Mouse (Mus musculus): Measurements from ENCODE around the gene Efcab3. TPM values are rescaled to one million over a fixed set of nuclear protein-coding genes. Genes with fewer than 3 reads are reported as not detected.
"Not testable (repeated sequence)": the region's sequence is repeated elsewhere in the genome, so short reads cannot be mapped to it uniquely, and the experiment has no call there.

The Efcab3 gene
- total RNA-seq (2021), result not detected
- long read RNA-seq, experiment 1, result 0 reads
- long read RNA-seq, experiment 2, result 0 reads

DNA sequence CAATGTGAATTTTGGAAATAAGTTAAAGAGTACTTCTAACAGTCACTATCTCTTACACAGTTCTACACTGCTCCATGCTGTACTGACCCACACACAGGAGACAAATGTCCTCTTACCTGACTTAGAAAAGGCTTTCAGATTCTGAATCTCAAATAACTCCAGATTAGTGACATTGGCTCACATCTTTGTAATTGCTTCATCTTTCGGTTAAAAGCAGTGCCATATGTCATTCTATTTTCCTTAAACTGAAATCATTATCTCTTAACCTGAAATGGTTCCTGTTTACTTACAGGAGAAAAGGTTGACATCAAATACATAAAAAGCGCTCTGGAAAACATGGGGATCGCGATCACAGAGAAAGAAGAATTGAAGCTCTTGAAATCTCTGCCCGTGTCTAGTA is at the start of gene Efcab3:
Efcab3 (plus strand) TSS at position 301 of the 400 bp plus-strand sequence.
- no peak for DNase-seq (ENCODE audit: low spot score in 2 of 2)

DNA sequence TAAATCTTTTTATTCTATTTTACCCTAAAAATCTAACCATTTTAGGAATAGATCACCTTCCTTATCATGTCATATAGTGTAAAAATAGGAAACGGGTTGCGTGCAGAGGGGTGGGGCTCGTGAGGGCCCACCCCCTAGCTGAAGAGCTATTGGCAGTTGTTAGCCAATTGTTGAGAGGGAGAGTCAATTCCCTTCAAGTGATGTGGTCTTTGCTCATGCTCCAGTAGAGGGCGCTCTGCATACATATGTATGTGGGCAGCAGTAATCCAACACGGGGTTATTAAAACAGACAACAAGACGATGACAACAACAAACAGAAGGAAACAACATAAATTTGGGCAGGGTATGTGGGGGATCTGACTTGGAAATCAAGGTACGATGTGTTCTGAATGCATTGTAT is 42.3 kb upstream of the Efcab3 start:
- DNase-seq (ENCODE audit: low spot score in 2 of 2), result peak; percentile 2 to 23

DNA sequence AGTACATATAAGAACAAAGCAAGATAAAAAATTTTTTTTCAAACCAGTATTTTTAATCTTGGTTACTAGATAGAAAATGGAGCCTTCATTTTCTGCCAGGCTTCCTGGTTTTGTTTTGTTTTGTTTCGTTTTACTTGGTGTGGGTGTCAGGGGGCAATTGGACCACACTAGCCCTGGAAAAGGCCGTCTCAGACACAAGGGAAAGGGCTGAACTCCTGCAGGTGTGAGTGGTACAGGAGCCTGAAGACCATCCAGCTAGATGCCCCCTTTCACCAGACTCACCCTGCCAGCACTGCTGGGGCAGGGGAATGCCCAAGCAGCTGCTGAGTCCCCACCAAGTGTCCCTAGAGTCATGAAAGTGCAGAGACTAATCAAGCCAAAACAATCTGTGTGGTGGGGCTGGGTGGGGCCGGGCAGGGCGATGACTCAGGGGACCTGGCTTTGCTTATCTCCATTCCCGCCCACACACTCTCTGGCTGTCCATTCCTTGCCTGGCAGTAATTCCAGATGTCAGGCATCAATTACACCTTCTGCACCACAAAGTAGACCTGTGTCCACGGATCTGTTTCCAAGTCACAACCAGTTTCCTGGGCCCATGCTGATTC is 34.5 kb upstream of the Efcab3 start:
- DNase-seq (ENCODE audit: low spot score in 2 of 2), result no peak

DNA sequence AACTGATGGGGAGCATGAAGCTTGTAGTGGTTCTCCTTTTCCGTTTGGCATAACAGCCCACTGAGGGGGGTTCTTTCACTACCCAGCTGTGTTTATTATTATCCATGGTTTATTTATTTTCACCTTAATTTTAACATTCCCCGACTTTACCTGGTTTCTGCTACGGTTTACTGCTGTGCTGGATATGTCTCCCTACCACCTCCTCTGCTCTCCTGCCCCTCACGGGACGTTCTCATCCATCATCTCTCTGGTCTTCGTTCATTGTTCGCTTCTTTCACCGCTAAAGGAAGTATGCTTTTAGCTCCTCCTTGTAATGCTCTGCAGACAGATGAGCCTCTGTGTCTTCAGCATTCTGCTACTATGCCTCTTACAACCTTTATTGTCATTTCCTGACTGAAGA is 33.9 kb upstream of the Efcab3 start:
- DNase-seq (ENCODE audit: low spot score in 2 of 2), result no peak

DNA sequence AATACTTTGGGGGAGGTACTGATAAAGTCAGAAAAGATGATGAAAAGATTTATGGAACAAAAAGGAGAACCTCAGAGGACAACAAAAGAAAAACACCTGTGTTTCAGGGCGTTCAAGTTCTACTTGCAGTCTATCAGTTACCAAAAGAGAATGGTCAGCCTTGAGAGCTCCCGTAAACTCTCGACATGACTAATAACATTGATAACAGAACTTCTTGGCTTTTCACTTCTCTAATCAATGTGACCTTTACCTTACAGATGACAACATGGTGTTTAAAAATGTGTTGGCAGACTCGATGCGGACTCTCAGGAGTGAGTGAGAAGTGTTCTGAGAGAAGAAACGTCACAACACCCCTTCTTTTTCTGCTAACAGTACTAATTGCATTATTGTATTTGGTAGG is 33.2 kb upstream of the Efcab3 start:
- no peak for DNase-seq (ENCODE audit: low spot score in 2 of 2)

DNA sequence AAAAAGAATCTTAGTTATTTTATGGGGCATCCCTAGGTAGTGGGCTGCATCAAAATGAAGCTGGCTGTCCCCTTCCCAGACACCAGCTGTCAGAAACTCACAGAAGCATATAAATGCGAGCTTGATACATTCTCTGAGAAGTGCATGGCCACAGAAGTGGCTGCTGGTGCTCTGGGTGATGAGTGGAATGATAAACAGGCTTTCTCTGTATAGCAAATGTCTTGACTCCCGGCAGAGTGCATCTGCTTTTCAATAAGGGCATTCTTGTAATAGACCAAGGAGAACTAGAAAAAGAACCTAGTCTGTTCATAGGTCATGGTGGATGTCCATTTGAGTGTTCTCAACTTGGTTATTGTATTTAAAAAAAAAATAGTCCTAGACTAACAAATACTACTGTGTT is 32.3 kb upstream of the Efcab3 start:
- no peak for DNase-seq (ENCODE audit: low spot score in 2 of 2)

DNA sequence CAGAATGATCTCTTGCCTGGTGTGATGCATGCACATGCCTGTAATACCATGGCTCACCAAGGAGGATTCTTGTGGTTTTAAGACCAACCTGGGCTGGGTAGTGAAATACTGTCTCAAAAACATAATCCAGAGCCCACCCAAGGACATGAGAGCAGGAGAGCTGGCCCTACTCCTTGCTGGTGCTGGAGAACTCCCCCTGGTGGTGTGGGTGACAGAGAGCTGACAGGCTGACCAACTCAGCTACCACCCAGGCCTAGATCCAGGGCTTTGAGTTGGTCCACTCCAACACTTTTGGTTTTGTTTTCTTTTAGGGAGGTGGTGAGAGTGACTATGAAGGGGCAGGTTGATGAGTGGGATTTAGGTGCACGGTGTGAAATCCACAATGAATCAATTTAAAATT is 28.3 kb upstream of the Efcab3 start:
- DNase-seq (ENCODE audit: low spot score in 2 of 2), result no peak

DNA sequence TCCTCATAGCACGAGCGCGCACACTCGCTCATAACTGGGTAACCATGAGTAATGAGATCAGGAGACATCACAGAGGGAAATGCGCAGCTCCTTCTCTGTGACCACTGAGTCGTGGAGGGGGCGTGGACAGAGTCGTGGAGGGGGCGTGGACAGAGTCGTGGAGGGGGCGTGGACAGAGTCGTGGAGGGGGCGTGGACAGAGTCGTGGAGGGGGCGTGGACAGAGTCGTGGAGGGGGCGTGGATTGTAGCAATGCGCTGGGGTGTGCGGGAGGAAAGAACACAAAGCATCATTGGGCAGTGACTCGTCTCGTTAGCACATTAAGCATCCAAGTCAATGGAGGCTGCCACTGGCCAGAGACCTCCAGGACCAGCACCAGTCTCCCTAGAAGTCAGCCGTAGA is 49.1 kb downstream of the Efcab3 start:
- not testable (repeated sequence) for DNase-seq (ENCODE audit: low spot score in 2 of 2)

DNA sequence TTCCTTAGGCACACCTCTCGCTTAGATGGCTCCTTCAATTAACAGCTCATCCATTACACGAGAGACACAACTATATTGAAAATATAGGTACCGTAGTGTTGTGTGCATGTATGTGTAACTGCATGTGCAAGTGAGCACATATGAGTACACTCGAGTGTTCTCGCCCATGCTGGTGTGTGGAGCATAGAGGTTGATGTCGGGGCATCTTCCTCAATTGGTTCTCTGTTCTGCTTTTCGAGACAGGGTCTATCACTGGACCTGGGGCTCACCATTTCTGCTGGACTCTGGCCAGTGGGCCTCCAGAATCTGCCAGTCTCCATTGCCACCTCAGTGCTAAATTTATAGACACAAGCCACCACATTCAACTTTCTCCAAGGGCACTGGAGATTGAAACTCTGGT is 54.4 kb downstream of the Efcab3 start:
- DNase-seq (ENCODE audit: low spot score in 2 of 2), result no peak

DNA sequence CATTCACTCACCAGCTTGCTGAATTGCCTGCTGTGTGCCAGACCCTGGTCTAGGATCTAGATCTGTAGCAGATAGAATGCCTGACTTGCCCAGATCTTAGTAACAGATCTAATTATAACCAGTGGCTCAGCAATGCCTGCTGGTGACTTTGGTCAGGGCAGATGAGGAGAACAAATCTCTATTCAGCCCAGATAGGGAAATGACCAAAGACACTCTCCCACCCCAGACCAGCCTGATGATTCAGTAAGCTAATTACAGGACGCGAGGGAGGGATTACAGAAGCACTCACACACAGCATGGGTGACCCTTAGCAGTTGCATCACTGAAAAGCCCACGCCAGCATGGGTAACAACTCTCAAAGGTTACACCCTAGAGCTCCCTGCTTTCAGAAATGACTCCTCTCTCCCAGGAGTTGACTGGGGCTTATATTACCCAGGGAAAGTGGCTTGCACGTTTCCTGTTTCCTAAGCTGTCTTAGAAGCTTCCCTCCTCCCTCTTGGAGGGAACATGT is 57.2 kb downstream of the Efcab3 start:
- DNase-seq (ENCODE audit: low spot score in 2 of 2), result no peak

DNA sequence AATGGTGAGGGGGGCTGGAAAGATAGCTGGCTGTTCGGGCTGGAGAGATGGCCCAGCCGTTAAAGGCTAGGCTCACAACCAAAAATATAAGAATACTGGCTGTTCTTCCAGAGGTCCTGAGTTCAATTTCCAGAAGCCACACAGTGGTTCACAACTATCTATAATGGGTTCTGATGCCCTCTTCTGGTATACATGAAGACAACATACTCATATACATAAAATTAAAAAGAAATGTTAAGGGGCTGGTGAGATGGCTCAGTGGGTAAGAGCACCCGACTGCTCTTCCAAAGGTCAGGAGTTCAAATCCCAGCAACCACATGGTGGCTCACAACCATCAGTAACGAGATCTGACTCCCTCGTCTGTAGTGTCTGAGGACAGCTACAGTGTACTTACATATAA is 58.4 kb downstream of the Efcab3 start:
- not testable (repeated sequence) for DNase-seq (ENCODE audit: low spot score in 2 of 2)

DNA sequence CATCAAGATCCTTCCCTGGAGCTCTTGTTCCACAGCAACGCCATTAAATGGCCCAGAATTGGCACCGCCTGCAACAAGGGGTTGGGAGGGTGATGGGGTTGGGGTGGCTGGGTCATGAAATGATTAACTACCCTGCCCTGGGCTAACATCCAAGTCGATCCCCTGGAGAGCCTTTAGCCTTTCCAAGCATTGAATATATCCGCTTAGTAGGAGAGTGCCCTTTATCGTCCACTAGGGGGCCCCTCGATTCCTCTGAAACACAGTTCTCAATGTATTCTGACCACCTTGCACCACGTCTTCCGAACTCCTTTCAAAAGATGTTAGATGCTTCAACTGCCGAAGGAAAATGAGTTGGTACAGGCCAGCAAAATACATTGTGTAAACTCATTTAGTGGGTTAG is 60.6 kb downstream of the Efcab3 start:
- peak; percentile 29 to 38 for DNase-seq (ENCODE audit: low spot score in 2 of 2)

DNA sequence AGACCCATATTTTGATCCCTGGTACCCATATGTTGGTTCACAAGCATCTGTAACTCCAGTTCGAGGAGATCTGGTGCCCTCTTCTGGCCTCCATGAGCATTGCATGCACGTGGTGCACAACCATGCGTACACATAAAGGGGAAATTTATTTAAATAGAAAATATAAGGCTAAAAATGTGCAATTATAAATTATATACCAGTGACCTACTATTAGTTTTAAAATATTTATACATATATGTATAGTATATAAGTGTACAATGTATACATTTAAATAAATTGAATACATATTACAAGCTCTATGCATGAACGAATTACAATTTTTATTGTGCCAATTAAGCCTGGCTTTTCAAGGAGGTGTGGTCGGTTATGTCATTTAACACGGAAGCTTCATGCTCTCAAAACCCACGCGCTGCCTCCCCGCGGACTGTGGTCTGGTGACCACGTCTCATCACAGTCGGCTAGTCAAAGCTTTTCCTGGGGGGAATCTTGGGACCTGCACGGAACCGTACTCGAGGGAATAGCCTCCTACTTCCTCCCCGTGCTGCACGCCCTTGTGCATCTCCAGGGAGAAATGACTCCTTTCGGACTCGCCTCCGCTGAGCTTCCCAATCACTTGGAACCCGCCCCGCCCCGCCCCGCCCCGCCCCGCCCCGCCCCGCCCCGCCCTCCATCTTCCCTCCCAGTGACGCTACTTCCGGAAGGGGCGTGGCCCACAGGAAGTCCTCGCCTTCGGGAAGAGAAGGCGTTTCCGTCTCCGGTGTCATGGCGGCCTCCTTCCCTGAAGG is 62.5 kb downstream of the Efcab3 start, which contains the start of gene Mettl2:
Mettl2 (plus strand) TSS at position 691 of the 785 bp plus-strand sequence.
- peak; percentile 69 to 73 for DNase-seq (ENCODE audit: low spot score in 2 of 2)

DNA sequence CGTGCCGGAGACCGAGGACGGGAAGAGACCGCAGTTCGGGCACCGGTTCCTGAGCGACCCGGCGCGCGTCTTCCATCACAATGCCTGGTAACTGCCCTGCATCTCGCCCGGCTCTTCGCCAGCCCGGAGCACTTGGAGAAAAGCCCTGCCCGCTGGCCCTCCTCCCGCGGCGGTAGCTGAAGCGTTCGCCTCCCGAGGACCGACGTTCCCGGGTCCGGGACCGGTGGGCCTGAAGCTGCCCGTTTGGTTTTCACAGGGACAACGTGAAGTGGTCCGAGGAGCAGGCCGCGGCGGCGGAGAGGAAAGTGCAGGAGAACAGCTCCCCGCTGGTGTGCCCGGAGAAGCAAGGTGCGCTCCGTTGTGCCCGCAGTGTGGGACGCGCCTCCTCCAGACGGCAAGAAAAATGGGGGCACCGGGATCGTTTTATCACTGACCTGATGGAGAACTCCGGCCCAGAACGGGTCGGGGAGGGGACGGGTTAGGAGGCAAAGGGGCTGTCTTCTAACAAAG is 63.2 kb downstream of the Efcab3 start:
- no peak for DNase-seq (ENCODE audit: low spot score in 2 of 2)

DNA sequence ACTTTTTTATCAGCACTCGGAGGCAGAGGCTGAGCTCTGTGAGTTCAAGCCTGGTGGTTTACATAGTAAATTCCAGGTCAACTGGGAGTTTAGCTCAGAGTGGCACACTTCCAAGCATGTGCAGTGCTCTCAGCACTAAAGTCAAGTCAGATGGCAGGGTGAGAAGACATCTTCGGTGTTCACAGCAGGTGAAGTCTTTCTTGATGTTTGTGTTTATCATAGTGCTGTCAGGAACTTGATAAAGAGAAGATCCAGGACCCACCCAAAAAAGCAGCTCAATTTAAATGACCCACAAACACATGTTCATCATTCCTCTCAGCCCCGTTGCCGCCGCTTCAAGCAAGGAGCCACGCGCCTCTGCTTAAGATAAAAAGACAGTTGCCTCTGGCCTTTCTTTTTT is 72.3 kb downstream of the Efcab3 start:
- DNase-seq (ENCODE audit: low spot score in 2 of 2), result no peak

DNA sequence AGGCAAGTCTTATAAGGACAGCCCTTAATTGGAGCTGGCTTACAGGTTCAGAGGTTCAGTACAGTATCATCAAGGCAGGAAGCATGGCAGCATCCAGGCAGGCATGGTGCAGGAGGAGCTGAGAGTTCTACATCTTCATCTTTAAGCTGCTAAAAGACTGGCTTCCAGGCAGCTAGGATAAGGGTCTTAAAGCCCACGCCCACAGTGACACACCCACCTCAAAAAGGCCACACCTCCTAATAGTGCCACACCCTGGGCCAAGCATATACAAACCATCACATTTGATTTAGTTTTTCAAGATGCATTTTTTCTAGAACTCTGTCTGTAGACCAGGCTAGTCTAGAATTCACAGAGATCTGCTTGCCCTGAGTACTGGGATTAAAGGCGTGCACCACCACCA is 73.9 kb downstream of the Efcab3 start:
- DNase-seq (ENCODE audit: low spot score in 2 of 2), result not testable (repeated sequence)

DNA sequence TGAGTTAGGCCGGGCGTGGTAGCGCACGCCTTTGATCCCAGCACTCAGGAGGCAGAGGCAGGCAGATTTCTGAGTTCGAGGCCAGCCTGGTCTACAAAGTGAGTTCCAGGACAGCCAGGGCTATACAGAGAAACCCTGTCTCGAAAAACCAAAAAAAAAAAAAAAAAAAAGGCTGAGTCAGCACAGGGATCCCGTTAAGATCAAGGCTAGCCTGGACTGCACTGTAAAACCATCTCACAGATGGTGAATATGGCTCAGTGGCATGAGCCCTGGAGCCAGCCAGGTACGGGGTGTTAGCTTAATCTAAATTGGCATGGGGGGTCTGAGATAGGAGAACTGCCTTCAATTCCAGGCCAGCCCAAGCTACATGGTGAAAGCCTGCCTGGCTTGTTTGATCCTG is 77.1 kb downstream of the Efcab3 start:
- DNase-seq (ENCODE audit: low spot score in 2 of 2), result not testable (repeated sequence)

DNA sequence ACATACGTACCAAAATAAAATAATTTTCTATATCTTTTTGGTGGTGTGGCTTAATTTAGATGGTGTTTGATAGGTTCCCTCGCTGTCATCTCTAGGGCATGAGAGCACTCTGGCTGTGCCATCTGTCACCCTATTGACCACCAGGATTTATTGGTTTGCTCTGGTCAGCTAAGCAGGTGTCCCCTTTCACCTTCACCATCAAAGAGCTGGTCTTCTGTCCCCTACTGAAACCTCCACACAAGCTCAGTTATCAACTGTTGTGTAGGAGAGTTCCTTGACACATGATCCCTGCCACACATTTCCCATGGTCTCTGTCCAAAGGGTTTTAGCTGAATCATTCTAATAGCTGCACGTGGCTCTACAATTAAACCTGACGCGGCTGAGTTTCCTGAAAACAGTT is 77.7 kb downstream of the Efcab3 start:
- DNase-seq (ENCODE audit: low spot score in 2 of 2), result no peak

DNA sequence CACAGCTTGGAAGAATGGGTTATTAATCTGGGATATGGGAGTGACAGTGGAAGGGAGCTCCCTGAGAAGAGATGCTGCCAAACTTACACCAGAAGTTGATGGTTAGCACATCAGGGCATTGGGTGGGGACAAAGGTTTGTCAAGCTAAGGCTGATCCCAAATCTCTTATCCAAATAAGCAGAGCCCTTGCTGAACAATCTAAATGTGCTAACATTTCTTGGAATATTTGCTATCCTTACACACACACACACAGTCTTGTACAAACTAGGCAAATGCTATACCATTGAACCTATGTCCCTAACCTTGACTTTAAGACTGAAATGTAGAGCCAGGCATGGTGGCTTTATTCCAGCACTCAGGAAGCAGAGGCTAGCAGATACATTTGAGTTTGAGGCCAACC is 80.2 kb downstream of the Efcab3 start:
- no peak for DNase-seq (ENCODE audit: low spot score in 2 of 2)

DNA sequence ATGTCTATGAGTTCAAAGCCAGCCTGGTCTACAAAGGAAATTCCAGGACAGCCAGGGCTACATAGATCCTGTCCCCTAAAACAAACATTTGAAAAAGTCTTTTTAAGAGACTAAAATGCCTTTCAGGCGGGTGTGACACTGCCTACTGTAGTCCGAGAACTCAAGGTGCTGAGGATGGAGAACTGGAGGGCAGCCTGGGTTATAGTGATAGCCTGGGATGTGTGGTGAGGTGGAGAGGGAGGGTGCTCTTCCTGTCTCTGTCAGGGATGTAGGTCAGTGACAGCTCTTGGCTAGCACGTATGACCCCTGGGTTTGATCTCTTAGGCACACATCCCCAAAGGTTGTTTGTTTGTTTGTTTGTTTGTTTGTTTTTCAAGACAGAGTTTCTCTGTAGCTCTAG is 80.7 kb downstream of the Efcab3 start:
- no peak for DNase-seq (ENCODE audit: low spot score in 2 of 2)

DNA sequence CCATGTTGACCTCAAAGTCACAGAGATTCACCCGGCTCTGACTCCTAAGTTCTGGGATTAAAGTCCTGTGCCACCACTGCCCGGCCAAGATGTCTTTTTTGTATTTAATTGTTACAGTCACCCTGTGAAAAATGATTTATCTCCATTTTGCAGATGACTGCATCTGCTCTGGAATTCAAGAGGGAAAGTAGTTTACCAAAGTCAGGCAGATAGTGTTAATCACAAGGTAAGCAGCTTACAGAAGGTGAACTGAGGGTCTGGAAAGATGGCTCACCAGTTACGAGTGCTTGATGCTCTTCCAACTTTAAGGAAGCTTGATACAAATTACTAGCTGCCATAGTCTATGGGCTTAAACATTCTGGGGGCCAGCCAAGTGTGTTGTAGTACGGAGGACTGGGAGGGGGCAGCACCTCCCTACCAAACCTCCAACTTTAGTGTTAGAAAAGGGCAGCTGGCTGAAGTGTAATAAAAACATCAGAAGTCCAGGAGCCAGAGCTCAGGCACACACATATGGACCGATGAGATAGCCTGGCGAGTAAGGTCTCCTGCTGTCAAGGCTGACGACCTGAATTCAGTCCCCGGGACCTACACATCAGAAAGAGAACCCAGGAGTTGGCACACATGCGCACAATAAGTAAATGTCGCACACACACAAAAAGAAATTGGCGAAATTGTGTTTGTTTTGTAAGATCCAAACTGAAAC is 81.3 kb downstream of the Efcab3 start:
- no peak for DNase-seq (ENCODE audit: low spot score in 2 of 2)

DNA sequence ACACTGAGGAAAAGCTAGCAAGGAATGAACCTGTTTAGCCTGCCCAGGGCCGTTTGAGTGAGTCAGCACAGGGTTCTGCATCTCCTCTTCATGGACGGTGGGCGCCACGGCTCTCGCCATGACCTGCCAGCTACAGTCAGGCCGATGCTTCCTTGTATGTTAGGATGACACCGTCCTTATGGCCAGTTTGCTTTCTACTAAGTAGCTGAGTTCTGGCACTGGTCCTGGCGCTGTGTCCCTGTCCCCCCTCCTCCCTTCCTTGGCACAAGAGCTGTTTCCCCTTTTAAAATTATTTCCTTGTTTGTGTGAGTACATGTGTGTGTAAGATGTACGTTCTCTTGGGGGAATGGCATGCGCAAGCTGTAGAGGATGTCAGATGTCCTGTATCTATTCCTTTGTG is 81.8 kb downstream of the Efcab3 start:
- DNase-seq (ENCODE audit: low spot score in 2 of 2), result no peak

All from adrenal gland, adult 18-20 months (tissue).